Mouse (Mus musculus) heart, adult 2 months (tissue): ENCODE data around the gene Gm2a.

Experiments used
- CTCF ChIP-seq: fragments of 200-600 bp; IDR thresholded peaks from 2 replicates; pipeline ENCODE4 v1.8.1; 2022; ENCODE audit warnings: antibody characterized with exemption, mild to moderate bottlenecking, moderate library complexity
- POLR2A ChIP-seq: fragments of 200-500 bp; IDR thresholded peaks from 2 replicates; pipeline ENCODE4 v1.6.1; 2011; ENCODE audit warnings: mild to moderate bottlenecking, low read depth, low read length, control low read depth; ENCODE audit not compliant: insufficient read depth

- TF ChIP-seq POLR2A (no peak), CTCF (no peak)
These were observed 33.3 kb downstream of the Gm2a start for GRCm38 (mm10) chr11:55131077-55131742.
